Mouse (Mus musculus) kidney, postnatal 10 days (tissue): ENCODE measurements around the gene Aldoart2.
"Not testable (repeated sequence)": the region's sequence is repeated elsewhere in the genome, so short reads cannot be mapped to it uniquely, and the experiment has no call there.

ENCODE experiments used
- DNase-seq: peaks from one replicate; pipeline ENCODE4 v3.0.0; 2021; ENCODE audit warnings: mixed read lengths

Aldoart2 gene

GRCm38 (mm10) chr12:55586936-55587335 lies 21.9 kb downstream of the Aldoart2 start:
- DNase-seq, result not testable (repeated sequence)

- no peak for DNase-seq
Measured at GRCm38 (mm10) chr12:55598537-55598886, 33.5 kb downstream of the Aldoart2 start.

GRCm38 (mm10) chr12:55598887-55599561 lies 34.0 kb downstream of the Aldoart2 start, which contains the start of gene Insm2:
Gene Insm2 (plus strand): TSS chr12:55599427.
- peak; percentile 13 for DNase-seq

- DNase-seq, result peak; percentile 85
Measured at GRCm38 (mm10) chr12:55599639-55600502, 34.8 kb downstream of the Aldoart2 start.

- DNase-seq, result no peak
Measured at GRCm38 (mm10) chr12:55600503-55600994, 35.5 kb downstream of the Aldoart2 start.

GRCm38 (mm10) chr12:55604411-55604810 lies 39.4 kb downstream of the Aldoart2 start:
- no peak for DNase-seq

- no peak for DNase-seq
Measured at GRCm38 (mm10) chr12:55607902-55608301, 42.9 kb downstream of the Aldoart2 start.

DNA sequence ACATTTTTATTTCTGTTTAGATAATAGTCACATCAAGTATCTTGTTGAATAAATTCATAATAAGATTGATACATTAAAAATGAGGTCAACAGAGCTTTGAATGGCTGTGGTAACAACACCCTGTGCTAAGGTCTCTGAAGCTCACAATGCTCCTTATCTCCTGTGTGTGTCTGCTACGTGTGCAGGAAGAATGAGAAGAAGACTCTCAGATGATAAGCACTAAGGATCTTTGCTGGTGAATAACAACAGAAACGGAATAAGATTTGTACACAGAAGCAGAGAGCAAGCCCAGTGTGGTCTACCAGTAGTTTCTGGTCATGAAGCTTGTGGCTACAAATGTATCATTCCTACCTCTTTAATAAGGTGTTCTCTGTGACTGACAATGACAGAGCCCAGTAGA lies 45.8 kb downstream of the Aldoart2 start:
- DNase-seq, result no peak
